Mouse (Mus musculus): ENCODE measurements around the gene Cabcoco1.
A peak's percentile ranks its signal among the peaks of the same experiment; 100 is the strongest.

Cabcoco1 gene

DNA sequence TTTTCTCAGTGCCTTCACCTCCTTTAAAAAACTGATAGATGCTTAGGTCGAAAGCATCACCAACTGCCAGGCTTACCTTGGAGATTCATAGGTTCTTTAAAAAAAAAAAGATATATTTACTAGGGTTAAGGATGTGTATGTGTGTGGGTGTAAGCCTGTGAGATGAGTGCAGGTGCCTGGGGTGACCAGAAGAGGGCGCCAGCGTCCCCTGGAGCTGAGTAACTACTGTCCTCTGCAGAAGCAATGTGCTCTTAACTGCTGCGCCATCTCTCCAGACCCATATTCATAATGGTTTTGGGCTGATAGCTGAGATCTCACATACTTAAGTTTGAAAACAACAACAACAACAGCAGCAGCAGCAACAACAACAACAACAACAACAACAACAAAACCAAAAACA, 35.5 kb downstream of the Cabcoco1 start:
- no peak for DNase-seq

DNA sequence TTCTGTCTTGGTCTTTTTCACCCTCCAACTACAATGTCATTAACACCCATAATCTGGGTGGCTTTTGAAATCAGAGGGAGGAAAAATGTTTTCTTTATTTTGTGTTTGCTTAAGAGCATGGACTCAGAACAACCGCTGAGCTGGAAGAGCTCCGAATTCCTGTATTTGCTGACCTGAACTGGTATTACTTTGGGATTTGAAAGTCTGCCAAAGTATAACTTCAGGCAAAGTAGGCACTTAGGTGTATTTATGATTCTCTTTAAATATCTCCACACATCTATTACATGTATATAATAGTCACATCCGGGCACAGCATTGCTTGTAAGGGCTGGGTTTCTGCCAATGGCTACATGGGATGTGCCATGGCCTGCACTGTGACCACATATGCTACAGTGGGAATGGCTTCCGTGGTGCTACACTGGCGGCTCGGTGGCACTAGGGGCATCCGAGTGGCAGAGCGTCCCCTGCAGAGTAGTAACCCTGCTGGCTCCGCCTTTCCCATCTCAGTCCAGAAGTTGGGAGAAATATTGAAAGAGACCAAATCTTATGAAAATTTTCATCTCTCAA, 37.0 kb downstream of the Cabcoco1 start:
- DNase-seq = no peak

DNA sequence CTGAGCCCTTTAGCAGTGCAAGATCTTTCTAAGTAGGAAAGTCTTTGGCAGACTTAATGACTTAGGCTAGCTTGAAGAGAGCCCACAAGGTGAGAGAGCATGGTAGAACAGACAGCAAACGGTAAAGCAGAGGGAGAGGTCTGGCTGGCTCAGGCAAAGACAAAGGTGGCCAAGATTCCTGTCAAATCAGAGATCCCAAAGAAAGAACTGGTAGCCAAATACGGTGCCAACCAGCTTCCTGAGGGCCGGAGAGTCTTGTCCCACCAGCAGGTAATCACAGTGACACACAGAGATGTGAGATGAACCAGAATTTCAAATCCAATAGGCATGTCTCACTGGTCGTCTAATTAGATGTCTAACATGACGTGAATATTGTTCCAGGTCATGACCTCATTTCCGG, 40.6 kb downstream of the Cabcoco1 start:
- no peak for DNase-seq

DNA sequence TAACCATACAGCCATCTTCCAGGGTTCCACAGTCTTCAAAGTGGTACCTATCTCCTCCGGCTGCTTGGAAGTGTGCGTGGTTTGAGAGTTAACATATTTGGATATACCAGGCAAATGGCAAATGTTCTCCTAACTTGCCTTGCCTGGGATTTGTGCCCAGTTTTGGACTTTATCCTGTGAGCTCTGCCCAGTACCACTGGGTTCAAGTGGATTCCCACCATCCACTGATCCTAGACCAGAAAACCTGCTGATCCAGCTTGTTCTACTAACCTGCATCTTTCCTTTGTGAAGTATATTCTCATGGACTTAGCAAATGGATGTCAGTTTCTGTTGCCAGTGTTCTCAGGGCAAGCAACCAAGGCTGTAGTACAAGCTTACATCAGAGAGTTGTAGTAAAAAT, 46.5 kb downstream of the Cabcoco1 start:
- no peak for DNase-seq

DNA sequence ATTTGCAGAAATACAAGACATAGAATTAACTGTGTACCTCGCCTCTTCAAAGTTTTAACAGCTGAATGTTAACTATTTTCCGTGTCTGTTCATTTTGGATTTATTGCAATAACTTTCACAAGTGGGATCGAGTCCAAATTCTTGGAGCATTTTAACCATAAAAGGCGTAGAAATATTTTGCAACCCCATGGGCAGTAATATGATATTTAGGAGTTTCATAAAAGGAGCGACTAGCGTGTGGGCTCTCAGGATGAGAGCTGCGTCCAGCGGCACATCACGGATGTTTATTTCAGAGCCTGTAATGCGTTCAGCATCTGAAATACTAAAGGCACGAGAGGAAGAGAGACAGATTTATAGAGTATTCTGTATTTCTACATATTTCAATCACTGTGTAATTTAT, 50.1 kb downstream of the Cabcoco1 start:
- DNase-seq = no peak

DNA sequence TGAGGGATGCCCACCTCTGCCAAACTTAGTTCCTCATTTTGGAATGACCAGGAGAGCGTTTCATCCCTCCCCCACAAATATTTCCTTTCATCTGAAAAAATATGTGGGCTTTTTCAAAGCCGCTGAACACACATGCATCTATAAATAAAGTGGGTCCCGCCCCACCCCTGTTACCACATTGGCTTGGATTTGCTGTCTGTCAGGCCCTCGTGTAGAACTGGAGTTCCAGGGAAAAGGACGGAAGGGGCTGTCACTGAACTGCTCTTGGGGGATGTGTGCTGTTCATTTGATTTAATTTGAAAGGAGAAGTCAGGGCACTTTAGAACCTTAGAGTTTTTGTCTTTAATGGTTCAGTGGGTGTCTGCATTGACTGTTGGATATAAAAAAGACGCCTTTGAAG, 50.9 kb downstream of the Cabcoco1 start:
- DNase-seq = no peak

DNA sequence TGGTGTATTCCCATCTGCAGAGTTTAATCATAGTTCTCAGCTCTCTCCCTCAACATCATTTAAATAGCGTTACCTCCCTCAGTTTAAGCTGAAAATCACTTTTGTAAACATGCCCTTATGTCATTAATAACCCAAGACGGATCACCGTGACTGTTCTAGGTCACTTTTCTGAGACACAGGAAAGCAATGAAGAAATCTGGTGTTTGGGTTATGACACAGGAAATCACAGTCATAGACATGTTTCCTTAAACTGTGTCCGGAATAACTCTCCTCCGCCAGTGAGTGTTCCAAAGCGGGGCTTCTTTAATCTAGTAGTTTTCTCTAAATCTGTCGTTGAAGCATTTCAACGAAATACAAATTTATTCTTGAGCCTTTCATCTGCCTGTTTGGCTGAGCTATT, 68.9 kb downstream of the Cabcoco1 start:
- no peak for DNase-seq

DNA sequence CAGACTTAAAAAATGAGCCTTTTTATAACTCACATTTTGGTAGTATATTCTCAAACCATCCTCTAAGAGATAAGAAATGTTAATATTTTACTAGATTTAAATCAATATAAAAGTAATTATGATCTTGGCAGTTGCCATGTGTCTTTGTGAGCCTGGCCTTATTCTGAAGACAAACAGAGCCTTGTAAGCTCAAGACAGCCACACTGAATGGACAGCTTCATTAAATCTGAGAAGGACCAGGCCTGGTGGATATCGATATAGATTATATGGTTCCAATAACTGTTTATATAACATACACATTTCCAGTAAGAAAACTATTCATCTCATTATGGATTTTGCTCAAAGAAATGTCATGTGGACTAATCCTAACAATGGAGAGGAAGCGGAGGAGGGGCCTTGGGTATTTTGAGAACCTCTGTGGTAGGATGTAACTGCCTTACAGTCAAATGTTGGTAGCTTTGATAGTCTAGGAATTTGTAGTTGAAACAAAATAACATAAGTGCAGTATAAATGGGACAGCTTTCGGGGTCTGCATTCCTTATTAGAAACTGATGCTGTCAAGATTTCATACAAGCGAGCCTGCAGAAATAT, 75.9 kb downstream of the Cabcoco1 start:
- DNase-seq = no peak

DNA sequence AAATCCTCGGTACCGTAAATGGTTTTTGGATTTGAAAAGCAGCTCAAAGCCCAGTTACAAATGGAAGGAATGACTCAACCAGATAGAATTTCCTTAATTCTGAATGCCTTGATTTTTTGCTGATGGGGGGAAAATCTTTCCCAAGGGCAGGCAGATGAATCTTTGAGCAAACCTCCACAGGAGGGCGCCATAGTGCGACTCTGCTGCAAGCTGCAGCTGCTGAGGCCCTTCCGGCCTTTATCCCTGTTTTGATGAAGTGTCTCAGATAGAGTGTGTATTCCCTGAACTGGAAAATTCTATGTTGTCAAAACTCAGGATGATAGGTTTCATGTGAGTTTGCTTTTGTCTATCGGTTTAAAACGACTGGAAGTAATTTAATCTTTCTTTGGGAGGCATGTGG, 76.8 kb downstream of the Cabcoco1 start:
- peak; percentile 93 for DNase-seq

DNA sequence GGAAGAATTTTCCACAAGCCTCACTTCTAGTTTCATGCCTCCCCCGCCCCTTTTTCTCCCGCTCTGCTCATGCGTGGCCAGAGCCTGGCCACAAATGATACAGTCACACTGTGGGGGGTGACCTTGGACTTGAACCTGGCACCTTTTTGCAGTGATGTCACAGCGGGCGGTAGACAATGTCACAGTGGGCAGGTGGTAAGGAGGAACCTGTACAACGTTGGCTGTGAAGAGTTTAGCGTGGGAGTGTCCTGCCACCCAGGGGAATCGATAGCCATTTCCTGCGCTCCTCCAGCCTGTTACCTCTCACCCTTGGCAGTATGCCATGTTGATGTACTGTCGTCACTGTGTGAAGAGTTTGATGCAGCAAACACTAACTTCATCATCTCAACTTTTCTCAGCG, 81.9 kb downstream of the Cabcoco1 start:
- no peak for DNase-seq

DNA sequence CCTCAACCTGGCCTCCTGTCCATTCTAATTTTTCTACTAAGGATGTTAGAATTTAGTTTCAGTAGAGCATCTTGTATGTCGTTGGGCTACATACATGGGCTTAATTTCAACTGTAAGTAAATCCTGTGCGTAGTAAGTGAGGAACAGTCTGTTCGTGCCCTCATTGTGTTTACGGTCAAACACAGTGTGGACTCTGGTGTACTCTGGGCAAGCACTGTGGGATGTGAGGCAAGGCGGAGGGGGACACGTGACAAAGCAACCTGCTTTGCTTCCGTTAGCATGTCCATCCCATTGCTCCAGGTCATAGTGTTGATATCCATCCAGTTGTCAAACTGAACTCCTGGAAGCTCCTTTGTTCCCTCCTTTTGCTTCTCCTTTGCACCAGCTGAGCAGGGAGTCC, 84.7 kb downstream of the Cabcoco1 start:
- no peak for DNase-seq

DNA sequence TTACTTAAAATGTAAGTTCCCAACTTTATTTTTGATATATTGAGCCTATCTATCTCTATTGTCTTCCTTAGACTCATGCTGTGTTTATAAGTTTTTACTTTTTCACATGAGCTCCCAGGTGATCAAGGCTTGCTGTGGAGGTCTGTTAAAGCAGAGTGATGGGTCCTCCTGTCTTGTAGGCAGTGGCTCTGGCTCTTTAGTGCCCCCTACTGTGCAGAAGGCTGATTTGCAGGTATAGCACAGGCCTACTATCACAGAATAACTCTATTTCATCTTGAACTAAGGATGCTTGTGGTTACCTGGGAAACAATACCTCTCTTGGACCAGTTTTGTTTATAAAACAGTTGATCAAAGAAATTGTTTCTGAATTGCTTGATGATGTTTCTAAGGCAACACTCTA, 87.2 kb downstream of the Cabcoco1 start:
- DNase-seq = no peak

DNA sequence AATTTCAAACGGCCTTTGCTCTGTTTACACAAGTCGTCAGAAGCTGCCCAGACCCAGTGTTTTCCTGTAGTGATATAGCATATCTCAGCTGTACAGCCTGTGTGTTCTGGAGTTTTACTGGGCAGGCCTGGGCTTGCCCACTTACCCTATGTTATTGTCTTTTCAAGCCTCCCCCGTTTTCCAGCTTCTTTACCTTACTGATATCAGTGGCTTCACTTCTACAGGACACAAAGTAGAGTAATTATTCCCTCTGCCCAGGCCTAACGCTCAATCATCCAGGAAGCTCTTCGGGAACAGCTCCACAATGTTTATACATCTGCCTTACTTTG, 94.9 kb downstream of the Cabcoco1 start:
- DNase-seq = peak; percentile 27

DNA sequence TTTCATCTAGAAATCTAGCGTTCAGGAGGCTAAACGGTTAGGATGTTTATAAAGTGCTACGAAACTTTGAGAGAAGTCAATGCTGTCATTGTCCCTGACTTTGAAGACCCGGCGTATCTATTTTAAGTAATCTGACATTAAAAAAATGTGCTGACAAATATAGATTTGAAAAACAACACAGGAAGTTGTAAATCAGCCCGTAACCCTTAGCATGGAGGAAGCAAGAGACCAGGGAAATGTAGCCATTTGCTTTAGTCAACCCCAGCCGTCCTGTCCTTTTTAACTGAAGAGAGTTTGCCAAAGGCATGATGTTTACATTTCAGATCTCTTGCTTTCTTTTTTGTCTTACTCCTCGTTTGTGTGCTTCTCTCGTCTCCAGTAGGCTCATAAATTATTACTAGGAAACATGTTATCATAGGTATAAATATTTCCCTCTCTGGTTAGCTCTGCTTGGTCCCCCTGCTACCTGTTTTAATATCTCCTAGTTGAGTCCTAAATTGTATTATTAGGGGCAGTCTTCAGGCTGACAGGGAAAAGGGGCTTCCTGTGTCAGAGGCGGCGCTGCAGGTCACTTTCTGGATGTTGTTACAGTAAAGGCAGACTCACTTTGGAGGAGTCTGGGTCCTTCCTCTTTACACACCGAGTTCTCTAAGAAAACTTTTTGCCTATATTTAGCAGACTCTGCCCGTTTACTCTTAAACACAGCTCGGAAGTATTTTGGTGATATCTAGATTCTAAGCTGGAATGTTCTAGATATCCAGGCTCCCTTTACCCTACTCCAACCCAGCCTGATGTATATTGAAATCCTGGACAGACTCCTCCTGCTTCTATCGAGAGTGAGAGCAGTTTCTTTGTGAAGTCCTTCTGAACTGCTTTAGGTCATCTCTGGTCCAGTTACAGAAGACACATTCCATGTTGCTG, 95.6 kb downstream of the Cabcoco1 start:
- peak; percentile 30 for DNase-seq

DNA sequence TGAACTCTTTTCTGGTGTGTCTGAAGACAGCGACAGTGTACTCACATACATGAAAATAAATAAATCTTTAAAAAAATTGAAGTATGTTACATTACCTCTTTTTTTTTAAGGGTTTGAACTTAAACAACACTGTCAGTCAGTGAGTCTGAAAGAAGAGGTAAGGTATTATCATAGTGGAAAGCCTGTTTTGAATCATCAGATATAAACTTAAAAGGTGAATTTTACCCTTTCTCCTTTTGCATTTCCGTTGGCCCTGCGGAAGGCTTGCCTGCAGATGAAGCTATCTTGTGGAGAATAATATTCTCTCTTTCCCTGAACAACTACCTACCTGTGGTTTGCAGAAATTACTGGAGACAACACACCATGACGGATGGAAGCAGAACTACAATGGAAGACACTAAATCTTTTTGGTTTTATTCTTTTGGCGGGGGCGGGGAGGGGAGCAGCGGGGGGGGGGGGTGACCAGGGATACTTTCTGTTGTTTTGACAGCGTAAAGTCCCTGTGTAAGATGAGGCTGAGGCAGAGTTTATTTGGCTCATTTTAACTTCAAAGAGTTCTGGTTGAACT, 96.4 kb downstream of the Cabcoco1 start:
- DNase-seq = no peak

DNA sequence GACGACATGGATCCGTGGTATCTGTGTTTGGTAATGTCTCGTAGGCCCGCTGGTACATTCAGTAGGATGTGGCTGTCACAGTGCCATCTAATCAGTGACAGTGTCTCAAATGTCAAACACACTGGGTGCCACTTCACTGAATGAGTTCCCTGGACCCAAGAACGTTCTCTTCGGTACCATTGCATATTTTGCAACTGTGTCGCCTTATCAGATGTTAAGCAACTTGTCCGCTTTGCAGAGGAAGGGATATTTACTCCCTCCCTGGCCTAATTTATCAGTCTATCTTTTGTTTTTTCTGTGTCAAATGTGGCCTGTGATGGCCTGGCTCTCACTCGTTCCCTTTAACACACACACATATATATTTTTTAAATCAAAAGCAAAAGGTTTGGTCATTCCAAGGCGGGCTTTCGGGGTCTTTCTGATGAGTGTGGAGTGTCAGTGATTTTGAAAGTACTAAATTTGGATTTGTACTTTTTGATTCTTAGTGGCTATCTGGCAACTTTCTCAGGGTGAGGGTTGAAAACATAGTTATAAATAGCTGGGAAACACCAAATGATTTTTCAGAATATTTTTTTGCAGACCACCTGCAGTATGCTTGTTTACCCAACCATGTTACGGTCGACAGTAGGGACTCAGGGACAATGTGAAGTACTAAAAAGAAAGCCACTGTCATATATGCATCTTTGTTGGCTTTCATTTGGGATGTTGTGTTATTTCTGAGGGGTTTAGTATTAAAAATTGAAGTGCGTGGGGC, 97.2 kb downstream of the Cabcoco1 start:
- peak; percentile 20 for DNase-seq

DNA sequence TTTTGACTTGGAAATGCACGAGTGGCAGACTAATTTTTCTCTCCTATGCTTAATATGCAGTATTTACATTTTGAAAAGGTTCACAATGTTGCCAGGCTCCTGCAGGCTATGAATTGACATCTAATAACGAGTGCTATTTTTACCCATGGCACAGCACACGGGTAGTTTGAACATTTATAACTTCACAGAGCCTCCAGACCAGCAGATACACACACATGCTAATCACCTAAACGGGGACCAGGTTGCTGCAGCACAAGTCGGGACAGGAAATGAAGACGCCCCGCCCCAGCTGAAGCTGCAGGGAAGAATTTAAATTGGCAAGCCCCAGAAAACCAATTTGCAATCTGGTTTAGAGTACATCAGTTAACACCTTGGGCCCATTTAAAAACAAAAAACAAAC, 98.6 kb downstream of the Cabcoco1 start:
- no peak for DNase-seq

DNA sequence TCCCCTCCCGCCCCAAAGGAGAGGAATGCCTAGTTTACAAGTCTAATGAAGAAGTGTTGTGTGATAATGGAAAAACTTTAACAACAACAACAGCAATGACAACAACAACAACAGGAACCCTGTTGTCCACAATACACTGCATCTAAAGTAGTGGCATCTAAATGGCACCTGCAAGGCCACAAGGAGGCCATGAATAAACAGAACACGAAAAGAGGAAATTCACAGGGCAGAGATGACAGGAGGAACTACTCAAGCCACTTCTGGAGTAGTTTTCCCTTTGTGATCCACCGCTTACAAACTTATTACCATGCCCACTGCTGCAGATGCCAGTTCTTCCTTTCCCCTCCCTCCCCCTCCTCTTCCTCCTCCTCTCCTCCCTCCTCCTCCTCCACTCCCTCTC, 99.0 kb downstream of the Cabcoco1 start:
- no peak for DNase-seq

DNA sequence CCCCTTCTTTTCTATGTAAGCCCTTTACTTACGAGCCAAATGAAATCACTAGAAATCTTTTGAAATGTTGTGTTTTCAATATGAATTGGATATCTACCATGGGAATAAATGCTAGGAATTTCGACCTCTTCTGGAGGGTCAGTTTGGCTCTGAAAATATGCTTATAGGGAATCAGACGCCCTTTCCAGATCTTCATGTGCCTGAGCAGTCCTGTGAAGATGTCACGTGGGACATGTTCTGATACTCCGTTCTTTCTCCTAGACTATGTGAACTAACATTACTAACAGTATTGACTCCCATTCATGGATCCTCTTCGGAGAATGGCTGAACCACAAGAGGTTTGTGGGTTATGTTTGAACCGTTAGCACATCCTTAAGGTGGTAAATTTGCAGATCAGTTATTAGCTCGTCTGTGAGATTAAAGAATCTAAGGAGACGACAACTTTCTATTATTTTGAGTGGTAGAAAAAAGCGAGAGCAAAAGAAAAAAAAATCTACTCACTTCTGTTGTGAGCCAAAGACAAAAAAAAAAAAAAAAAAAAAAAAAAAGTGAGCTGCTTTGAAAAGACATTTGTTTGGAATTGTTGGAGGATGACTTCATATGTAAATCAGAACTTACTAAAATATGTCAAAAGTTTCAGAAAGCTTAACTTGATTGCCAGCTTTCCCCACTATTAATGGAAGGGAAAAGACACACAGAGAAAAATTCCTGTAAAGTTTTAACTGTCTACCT, 99.6 kb downstream of the Cabcoco1 start:
- no peak for DNase-seq

DNA sequence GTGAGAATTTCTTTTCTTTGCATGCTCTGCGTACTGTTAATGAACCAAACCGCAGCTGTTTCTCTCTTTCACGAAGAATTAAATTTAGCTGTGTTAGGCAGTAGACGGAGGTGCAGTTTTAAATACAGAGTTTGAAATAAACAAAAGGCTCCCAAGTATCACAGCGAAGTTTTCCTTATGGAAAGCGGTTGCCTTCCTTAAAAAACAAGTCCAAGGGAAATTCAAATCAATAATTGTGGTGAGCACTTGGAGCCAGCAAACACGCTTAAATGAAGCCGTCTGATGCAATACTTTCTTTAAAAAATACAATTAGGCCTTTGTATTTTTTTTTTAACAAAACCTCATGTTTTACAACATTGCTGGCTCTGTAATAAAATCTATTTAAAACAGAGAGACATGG, 101.2 kb downstream of the Cabcoco1 start:
- no peak for DNase-seq

DNA sequence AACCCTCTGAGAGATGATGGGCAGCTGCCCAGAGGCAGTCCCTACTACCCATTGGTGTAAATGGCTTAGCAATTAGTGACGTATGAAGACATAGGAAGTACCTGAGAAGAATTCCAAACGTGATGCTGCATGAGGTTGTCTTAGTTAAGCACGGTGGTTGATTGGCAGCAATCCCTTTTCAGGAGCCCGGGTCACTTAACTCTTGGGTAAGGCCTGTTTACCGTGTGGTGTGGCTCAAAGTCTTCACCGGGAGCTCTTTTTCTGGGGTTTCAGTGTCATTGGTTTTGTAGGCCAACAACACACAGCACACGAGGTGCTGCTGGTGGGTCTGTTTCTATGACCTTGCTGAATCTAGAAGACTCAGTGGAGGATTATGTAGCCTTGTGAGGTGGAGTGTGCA, 105.9 kb downstream of the Cabcoco1 start:
- DNase-seq = no peak

DNA sequence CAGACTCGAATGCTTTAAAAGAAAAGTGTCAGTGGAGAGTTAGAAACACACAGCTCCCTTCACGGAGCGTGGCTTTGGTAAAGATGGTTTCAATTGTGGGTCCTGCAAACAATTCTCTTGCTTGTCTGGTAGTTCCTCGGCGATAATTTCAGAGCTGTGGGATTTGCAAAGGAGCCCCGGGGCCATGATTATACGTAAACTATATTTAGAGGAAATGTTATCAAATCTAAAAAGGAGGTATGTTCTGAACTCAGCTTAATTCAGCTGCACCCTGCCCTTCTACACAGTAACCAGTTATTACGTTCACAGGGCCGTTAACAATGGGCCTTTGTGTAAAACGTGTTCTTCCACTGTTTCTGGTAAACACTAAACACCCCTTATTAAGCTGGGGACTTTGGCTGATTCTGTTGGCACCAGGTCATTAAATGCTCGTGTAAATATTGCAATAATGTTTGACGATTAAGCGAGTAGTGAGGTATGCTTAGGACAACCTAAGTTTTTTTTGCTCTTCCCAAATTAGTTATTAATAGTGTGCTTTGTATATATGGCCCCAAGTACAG, 106.6 kb downstream of the Cabcoco1 start:
- DNase-seq = no peak
